Mouse (Mus musculus): ENCODE results near the gene Gm21985.

- TF ChIP-seq CTCF (IDR thresholded peaks at IDR 0.05; ENCODE audit: low read depth) (peak; percentile 53), EP300 (optimal IDR thresholded peaks at IDR 0.05) (no peak)
These were observed 469 bp upstream of the Gm21985 start, which contains the start of gene Slc12a6 for GRCm38 (mm10) chr2:112265448-112266241.

Measured in stomach, postnatal 0 days (tissue).